Mouse (Mus musculus): Measurements from ENCODE around the gene Ly6f. TPM values are rescaled to one million over a fixed set of nuclear protein-coding genes. Genes with fewer than 3 reads are reported as not detected.

Ly6f gene
- total RNA-seq (2014; rRNA removed) = not detected in 2 replicates
- not detected in 2 replicates for polyA plus RNA-seq (2015; fragmentation: Nextera tagmentation; extraction: Ambion mirVana)

GRCm38 (mm10) chr15:75268121-75268520 is at the start of gene Ly6f:
Gene Ly6f (plus strand): TSS chr15:75268421.
- TF ChIP-seq CTCF (IDR thresholded peaks at IDR 0.05; ENCODE audit: low read depth) = no peak
- no peak for ATAC-seq

GRCm38 (mm10) chr15:75221942-75222341 is 46.3 kb upstream of the Ly6f start:
- H3K4me1 ChIP-seq (ENCODE audit: insufficient read depth, low read length) = no peaks in the 10 kb centered on the region
- no peak for TF ChIP-seq CTCF (IDR thresholded peaks at IDR 0.05; ENCODE audit: low read depth)
- no peaks in the 10 kb centered on the region for H3K36me3 ChIP-seq (ENCODE audit: insufficient read depth, low read length)
- no peak overlapping the region for H3K4me2 ChIP-seq (ENCODE audit: low read depth, low read length)
- no peak overlapping the region for H3K27ac ChIP-seq
- ATAC-seq (no peak), DNase-seq (ENCODE audit: low spot score) (no peak)
- H3K9me3 ChIP-seq (ENCODE audit: low read length) = no peaks in the 10 kb centered on the region
- no peaks in the 10 kb centered on the region for H3K27me3 ChIP-seq (ENCODE audit: insufficient read depth, low read length)
- no peak overlapping the region for H3K9ac ChIP-seq (replicated peaks; ENCODE audit: low read length)
- H3K4me3 ChIP-seq (ENCODE audit: low read length) = no peak overlapping the region

More at GRCm38 (mm10) chr15:75268121-75268520, at the start of gene Ly6f:
- Histone ChIP-seq H3K4me2 (ENCODE audit: low read depth, low read length) (no peak within 1 kb of the TSS), H3K4me1 (ENCODE audit: insufficient read depth, low read length) (no peaks in the 10 kb centered on the region), H3K27ac (no peak within 1 kb of the TSS), H3K27me3 (ENCODE audit: insufficient read depth, low read length) (no peaks in the 10 kb centered on the region), H3K9me3 (ENCODE audit: low read length) (no peaks in the 10 kb centered on the region), H3K36me3 (ENCODE audit: insufficient read depth, low read length) (no peaks in the 10 kb centered on the region), H3K4me3 (ENCODE audit: low read length) (no peak within 1 kb of the TSS), H3K9ac (replicated peaks; ENCODE audit: low read length) (no peak within 1 kb of the TSS)
- DNase-seq (ENCODE audit: low spot score) = no peak

- no peaks in the 10 kb centered on the region for H3K36me3 ChIP-seq (ENCODE audit: insufficient read depth, low read length)
- H3K9me3 ChIP-seq (ENCODE audit: low read length) = no peaks in the 10 kb centered on the region
- no peak for DNase-seq (ENCODE audit: low spot score)
- H3K4me3 ChIP-seq (ENCODE audit: low read length) = no peak overlapping the region
- H3K4me1 ChIP-seq (ENCODE audit: insufficient read depth, low read length) = no peaks in the 10 kb centered on the region
- H3K9ac ChIP-seq (replicated peaks; ENCODE audit: low read length) = no peak overlapping the region
- ATAC-seq = no peak
- H3K27me3 ChIP-seq (ENCODE audit: insufficient read depth, low read length) = no peaks in the 10 kb centered on the region
- H3K27ac ChIP-seq = no peak overlapping the region
- no peak overlapping the region for H3K4me2 ChIP-seq (ENCODE audit: low read depth, low read length)
- TF ChIP-seq CTCF (IDR thresholded peaks at IDR 0.05; ENCODE audit: low read depth) = no peak
- 81% methylated on average over 3 of the region's 3 CpGs for WGBS
Observed at GRCm38 (mm10) chr15:75237736-75238288, 30.4 kb upstream of the Ly6f start.

GRCm38 (mm10) chr15:75240558-75240957 is 27.7 kb upstream of the Ly6f start:
- Histone ChIP-seq H3K36me3 (ENCODE audit: insufficient read depth, low read length) (no peaks in the 10 kb centered on the region), H3K27ac (no peak overlapping the region), H3K4me3 (ENCODE audit: low read length) (no peak overlapping the region), H3K9ac (replicated peaks; ENCODE audit: low read length) (no peak overlapping the region), H3K4me2 (ENCODE audit: low read depth, low read length) (no peak overlapping the region), H3K4me1 (ENCODE audit: insufficient read depth, low read length) (no peaks in the 10 kb centered on the region), H3K27me3 (ENCODE audit: insufficient read depth, low read length) (no peaks in the 10 kb centered on the region), H3K9me3 (ENCODE audit: low read length) (no peaks in the 10 kb centered on the region)
- no peak for ATAC-seq
- 95% methylated on average over 2 of the region's 2 CpGs for WGBS
- TF ChIP-seq CTCF (IDR thresholded peaks at IDR 0.05; ENCODE audit: low read depth) = no peak
- DNase-seq (ENCODE audit: low spot score) = no peak

GRCm38 (mm10) chr15:75242756-75243640 is 25.2 kb upstream of the Ly6f start:
- H3K9ac ChIP-seq (replicated peaks; ENCODE audit: low read length) = no peak overlapping the region
- 79% methylated on average over 3 of the region's 3 CpGs for WGBS
- TF ChIP-seq CTCF (IDR thresholded peaks at IDR 0.05; ENCODE audit: low read depth) = no peak
- no peaks in the 10 kb centered on the region for H3K9me3 ChIP-seq (ENCODE audit: low read length)
- ATAC-seq = no peak
- no peak overlapping the region for H3K4me2 ChIP-seq (ENCODE audit: low read depth, low read length)
- H3K4me3 ChIP-seq (ENCODE audit: low read length) = no peak overlapping the region
- DNase-seq (ENCODE audit: low spot score) = no peak
- H3K4me1 ChIP-seq (ENCODE audit: insufficient read depth, low read length) = no peaks in the 10 kb centered on the region
- H3K27ac ChIP-seq = no peak overlapping the region
- no peaks in the 10 kb centered on the region for H3K27me3 ChIP-seq (ENCODE audit: insufficient read depth, low read length)
- no peaks in the 10 kb centered on the region for H3K36me3 ChIP-seq (ENCODE audit: insufficient read depth, low read length)

- no peaks in the 10 kb centered on the region for H3K27me3 ChIP-seq (ENCODE audit: insufficient read depth, low read length)
- H3K9ac ChIP-seq (replicated peaks; ENCODE audit: low read length) = no peak overlapping the region
- no peak for DNase-seq (ENCODE audit: low spot score)
- H3K36me3 ChIP-seq (ENCODE audit: insufficient read depth, low read length) = no peaks in the 10 kb centered on the region
- no peaks in the 10 kb centered on the region for H3K4me1 ChIP-seq (ENCODE audit: insufficient read depth, low read length)
- no peak overlapping the region for H3K4me2 ChIP-seq (ENCODE audit: low read depth, low read length)
- no peaks in the 10 kb centered on the region for H3K9me3 ChIP-seq (ENCODE audit: low read length)
- no peak for TF ChIP-seq CTCF (IDR thresholded peaks at IDR 0.05; ENCODE audit: low read depth)
- WGBS = 82% methylated on average over 3 of the region's 3 CpGs
- H3K27ac ChIP-seq = no peak overlapping the region
- ATAC-seq = no peak
- no peak overlapping the region for H3K4me3 ChIP-seq (ENCODE audit: low read length)
Observed at GRCm38 (mm10) chr15:75254671-75255070, 13.6 kb upstream of the Ly6f start.

GRCm38 (mm10) chr15:75265863-75266262 is 2.4 kb upstream of the Ly6f start:
- Histone ChIP-seq H3K9ac (replicated peaks; ENCODE audit: low read length) (no peak overlapping the region), H3K27me3 (ENCODE audit: insufficient read depth, low read length) (no peaks in the 10 kb centered on the region), H3K9me3 (ENCODE audit: low read length) (no peaks in the 10 kb centered on the region), H3K4me1 (ENCODE audit: insufficient read depth, low read length) (no peaks in the 10 kb centered on the region), H3K27ac (no peak overlapping the region), H3K4me2 (ENCODE audit: low read depth, low read length) (no peak overlapping the region), H3K4me3 (ENCODE audit: low read length) (no peak overlapping the region), H3K36me3 (ENCODE audit: insufficient read depth, low read length) (no peaks in the 10 kb centered on the region)
- no peak for DNase-seq (ENCODE audit: low spot score)
- TF ChIP-seq CTCF (IDR thresholded peaks at IDR 0.05; ENCODE audit: low read depth) = no peak
- ATAC-seq = no peak

Data from hindbrain, postnatal 0 days (tissue).